Comparison of ENCODE assay signal across 8 mouse cellular contexts in genomic region chr14:54253741-54254291, GRCm38 (mm10). TPM values are rescaled to one million over a fixed set of nuclear protein-coding genes. Genes with fewer than 3 reads are reported as not detected.
DNase-seq lines count a peak whose midpoint lies in the region; ATAC-seq and TF ChIP-seq lines count a peak whose summit lies in the region.

Dad1 (minus strand) TSS chr14:54254104.
Abhd4 (plus strand) TSS chr14:54254188.

- H3K9me3 ChIP-seq in hindbrain, postnatal 0 days (ENCODE audit: low read length) = no peaks in the 10 kb centered on the region

- intact Hi-C loops in gastrocnemius, adult 2 months (cut with DNase I) = loop anchor here (2.0 to 10.0 kb wide), 4 partner anchors 158 to 841 kb away; partner anchors contain the start of genes Mrpl52, Prmt5, Thtpa and Zfhx2
- intact Hi-C loops in left cerebral cortex, adult 2 months (cut with DNase I) = loop anchor here (5.0 kb wide), 2 partner anchors 158 to 173 kb away; partner anchors contain the start of gene Mrpl52

- H3K4me3 ChIP-seq in gastrocnemius, adult 2 months = peak within 1 kb of the TSS; percentile 83
- peak within 1 kb of the TSS; percentile 74 for H3K4me3 ChIP-seq in hindbrain, postnatal 0 days (ENCODE audit: low read length)
- H3K4me3 ChIP-seq in left cerebral cortex, adult 2 months = peak within 1 kb of the TSS; percentile 81

- no peaks in the 10 kb centered on the region for H3K27me3 ChIP-seq in hindbrain, postnatal 0 days (ENCODE audit: insufficient read depth, low read length)

- peak within 1 kb of the TSS; percentile 96 for H3K27ac ChIP-seq in gastrocnemius, adult 2 months
- peak within 1 kb of the TSS; percentile 82 for H3K27ac ChIP-seq in hindbrain, postnatal 0 days
- H3K27ac ChIP-seq in left cerebral cortex, adult 2 months = peak within 1 kb of the TSS; percentile 91

- peak; percentile 96 for ATAC-seq in common myeloid progenitor, adult 5-6 weeks (replicated peaks; ENCODE audit: low read depth, poor library complexity, severe bottlenecking)
- peak; percentile 100 for ATAC-seq in hindbrain, postnatal 0 days
- peak; percentile 94 for ATAC-seq in megakaryocyte, adult 5-6 weeks (ENCODE audit: poor library complexity, severe bottlenecking)

- H3K9ac ChIP-seq in hindbrain, postnatal 0 days (replicated peaks; ENCODE audit: low read length) = peak within 1 kb of the TSS; percentile 67

- no peak for TF ChIP-seq CTCF in gastrocnemius, adult 2 months (IDR thresholded peaks at IDR 0.05)
- TF ChIP-seq CTCF in hindbrain, postnatal 0 days (IDR thresholded peaks at IDR 0.05; ENCODE audit: low read depth) = peak; percentile 42; the same call in 1 of the 2 replicates
- TF ChIP-seq CTCF in left cerebral cortex, adult 2 months (IDR thresholded peaks at IDR 0.05) = peak; percentile 11

- WGBS in hindbrain, postnatal 0 days = 0% methylated on average over 39 of the region's 39 CpGs

- H3K4me1 ChIP-seq in hindbrain, postnatal 0 days (ENCODE audit: insufficient read depth, low read length) = peaks cover 14% of the 10 kb centered on the region; the same call in 1 of the 2 replicates

- H3K4me2 ChIP-seq in hindbrain, postnatal 0 days (ENCODE audit: low read depth, low read length) = peak within 1 kb of the TSS; percentile 79

- no peaks in the 10 kb centered on the region for H3K36me3 ChIP-seq in hindbrain, postnatal 0 days (ENCODE audit: insufficient read depth, low read length)

- DNase-seq in ZHBTc4 (ENCODE audit: low read depth, low spot score) = peak; percentile 98
- peak; percentile 99 for DNase-seq in gastrocnemius, adult 2 months
- peak; percentile 99 for DNase-seq in hindbrain, postnatal 0 days (ENCODE audit: low spot score)
- DNase-seq in left cerebral cortex, adult 2 months (ENCODE audit: extremely low spot score in 1 of 2, low spot score in 2 of 2) = peak; percentile 98
- peak; percentile 97 to 98 for DNase-seq in right cerebral cortex, adult 2 months (ENCODE audit: low spot score in 2 of 2)
- peak; percentile 98 for DNase-seq in urinary bladder, postnatal 14 days (ENCODE audit: low spot score)

RNA-seq across cellular contexts. Expression of gene Dad1, which starts in this region (rescaled TPM):
- total RNA-seq in common myeloid progenitor, adult 5-6 weeks (2017) = 97.2 and 98.8 TPM in 2 replicates
- 10 to 100 TPM; 68.3 to 77.9 TPM for total RNA-seq in gastrocnemius, adult 2 months (2021)
- total RNA-seq in hindbrain, postnatal 0 days (2014; rRNA removed) = 189 and 321 TPM in 2 replicates
- 406 and 407 TPM in 2 replicates for polyA plus RNA-seq in hindbrain, postnatal 0 days (2015; fragmentation: Nextera tagmentation; extraction: Ambion mirVana)
- total RNA-seq in left cerebral cortex, adult 2 months (2021) = 100 to 1,000 TPM; 106 to 115 TPM
- total RNA-seq in megakaryocyte, adult 5-6 weeks (2015) = 136 and 154 TPM in 2 replicates
- total RNA-seq in megakaryocyte, adult 5-6 weeks (2017) = 84.1 and 86.7 TPM in 2 replicates

RNA-seq across cellular contexts. Expression of gene Abhd4, which starts in this region (rescaled TPM):
- total RNA-seq in common myeloid progenitor, adult 5-6 weeks (2017) = 27.6 and 31.5 TPM in 2 replicates
- total RNA-seq in gastrocnemius, adult 2 months (2021) = 10 to 100 TPM; 18.9 to 19.3 TPM
- total RNA-seq in hindbrain, postnatal 0 days (2014; rRNA removed) = 105 and 126 TPM in 2 replicates
- polyA plus RNA-seq in hindbrain, postnatal 0 days (2015; fragmentation: Nextera tagmentation; extraction: Ambion mirVana) = 76.9 and 82.7 TPM in 2 replicates
- total RNA-seq in left cerebral cortex, adult 2 months (2021) = 10 to 100 TPM; 46.7 to 49.3 TPM
- 11.0 and 13.9 TPM in 2 replicates for total RNA-seq in megakaryocyte, adult 5-6 weeks (2015)
- 10.0 and 16.5 TPM in 2 replicates for total RNA-seq in megakaryocyte, adult 5-6 weeks (2017)

Comparison
In these comparisons a context has a peak if more than half of its experiments do, and no peak if none do; other contexts are left out.
1. Peak in every context shown above with its lines: DNase-seq, ATAC-seq, H3K4me3 ChIP-seq and H3K27ac ChIP-seq.